Mouse (Mus musculus) myocyte (in vitro differentiated cells): ENCODE data around the gene Fgd3. TPM values are rescaled to one million over a fixed set of nuclear protein-coding genes. Genes with fewer than 3 reads are reported as not detected.

Experiments
- H3K27me3 ChIP-seq: one replicate; pipeline ENCODE4 v1.6.1; 2011; ENCODE audit not compliant: control insufficient read depth, insufficient read depth, insufficient read length
- H3K36me3 ChIP-seq: one replicate; pipeline ENCODE4 v1.6.1; 2011; ENCODE audit not compliant: control insufficient read depth, insufficient read depth
- H3K4me2 ChIP-seq: one replicate; pipeline ENCODE4 v1.6.1; 2011; ENCODE audit warnings: low read depth, control low read depth
- H3K4me3 ChIP-seq: one replicate; pipeline ENCODE4 v1.5.1; 2011; ENCODE audit warnings: mild to moderate bottlenecking, control low read depth, moderate library complexity
- H3K79me2 ChIP-seq: one replicate; pipeline ENCODE4 v1.6.1; 2011; ENCODE audit not compliant: control insufficient read depth, insufficient read depth
- H3ac ChIP-seq: one replicate; pipeline ENCODE4 v1.6.1; 2011; ENCODE audit not compliant: control insufficient read depth, insufficient read length
- CEBPB ChIP-seq: IDR thresholded peaks from 2 replicates; pipeline ENCODE4 v1.6.1; 2011; ENCODE audit warnings: mild to moderate bottlenecking, moderate library complexity; ENCODE audit not compliant: poor library complexity, insufficient read depth, severe bottlenecking
- E2F4 ChIP-seq: IDR thresholded peaks from one replicate; pipeline ENCODE4 v1.6.1; 2011; ENCODE audit warnings: mild to moderate bottlenecking, control low read depth, moderate library complexity; ENCODE audit not compliant: insufficient read depth
- MAX ChIP-seq: IDR thresholded peaks from one replicate; pipeline ENCODE4 v1.6.1; 2011; ENCODE audit warnings: low read depth, mild to moderate bottlenecking, control low read depth
- MYOD1 ChIP-seq, 3 experiments: IDR thresholded peaks; one replicate each; pipeline ENCODE4 v1.6.1; 2011; ENCODE audit warnings: control low read depth in 2 of 3, low read depth in 2 of 3, mild to moderate bottlenecking in 2 of 3, moderate library complexity in 1 of 3; ENCODE audit not compliant: insufficient read length in 2 of 3, control insufficient read depth in 1 of 3
- MYOG ChIP-seq, 3 experiments: IDR thresholded peaks; one replicate each; pipeline ENCODE4 v1.6.1; 2011; ENCODE audit warnings: control low read depth in 2 of 3, low read depth in 2 of 3, mild to moderate bottlenecking in 2 of 3; ENCODE audit not compliant: insufficient read length in 2 of 3, control insufficient read depth in 1 of 3, insufficient read depth in 1 of 3
- POLR2A ChIP-seq: IDR thresholded peaks from one replicate; pipeline ENCODE4 v1.6.1; 2011; ENCODE audit warnings: low read depth, mild to moderate bottlenecking, control low read depth, moderate library complexity; ENCODE audit not compliant: insufficient read length
- POLR2AphosphoS2 ChIP-seq: IDR thresholded peaks from one replicate; pipeline ENCODE4 v1.6.1; 2011; ENCODE audit warnings: low read depth, control low read depth; ENCODE audit not compliant: insufficient read length
- REST ChIP-seq: IDR thresholded peaks from one replicate; pipeline ENCODE4 v1.6.1; 2011; ENCODE audit warnings: mild to moderate bottlenecking, control low read depth, moderate library complexity; ENCODE audit not compliant: insufficient read depth, insufficient read length
- SRF ChIP-seq: IDR thresholded peaks from one replicate; pipeline ENCODE4 v1.6.1; 2011; ENCODE audit warnings: low read depth; ENCODE audit not compliant: control insufficient read depth, insufficient read length
- TCF12 ChIP-seq: IDR thresholded peaks from one replicate; pipeline ENCODE4 v1.6.1; 2011; ENCODE audit warnings: mild to moderate bottlenecking, control low read depth; ENCODE audit not compliant: poor library complexity, insufficient read depth, severe bottlenecking
- TCF3 ChIP-seq: IDR thresholded peaks from one replicate; pipeline ENCODE4 v1.6.1; 2011; ENCODE audit warnings: low read depth, control low read depth; ENCODE audit not compliant: insufficient read length
- USF1 ChIP-seq: IDR thresholded peaks from one replicate; pipeline ENCODE4 v1.6.1; 2011; ENCODE audit warnings: low read depth, mild to moderate bottlenecking, control low read depth, moderate library complexity
- polyA plus RNA-seq: library from polyadenylated mRNA; unstranded; fragments of >200 nt; fragmentation: generic; extraction: Trizol; gene quantifications from one replicate; pipeline ENCODE4 v1.2.1, GENCODE M21; 2012; ENCODE audit warnings: missing spikeins

The Fgd3 gene
- polyA plus RNA-seq, 1 experiment: 15.5 TPM

- no peaks in the 10 kb centered on the region for H3K36me3 ChIP-seq
- TF ChIP-seq POLR2AphosphoS2 (peak; percentile 55), MYOG (IDR thresholded peaks at IDR 0.05; ENCODE audit: control insufficient read depth in 1 of 3, insufficient read depth in 1 of 3, insufficient read length in 2 of 3, low read depth in 2 of 3) (peak in 1 of 3 experiments; percentile 13), POLR2A (peak; percentile 64), CEBPB (peak; percentile 24; the same call in 1 of the 2 replicates), E2F4 (no peak)
- H3K27me3 ChIP-seq: no peaks in the 10 kb centered on the region
- H3ac ChIP-seq: peak overlapping the region; percentile 69
- peak overlapping the region; percentile 93 for H3K4me2 ChIP-seq
- peak overlapping the region; percentile 94 for H3K4me3 ChIP-seq
- peaks cover 64% of the 10 kb centered on the region for H3K79me2 ChIP-seq
These were observed 22.0 kb upstream of the Fgd3 start for GRCm38 (mm10) chr13:49341831-49342722.

GRCm38 (mm10) chr13:49341012-49341830 lies 21.1 kb upstream of the Fgd3 start, which contains the start of gene Bicd2:
TSS of gene Bicd2 (plus strand) at chr13:49341585.
- H3K36me3 ChIP-seq: no peaks in the 10 kb centered on the region
- H3K4me2 ChIP-seq: peak within 1 kb of the TSS; percentile 94
- H3K27me3 ChIP-seq: no peaks in the 10 kb centered on the region
- peak within 1 kb of the TSS; percentile 69 for H3ac ChIP-seq
- no peak for TF ChIP-seq MAX
- TF ChIP-seq MYOD1 (IDR thresholded peaks at IDR 0.05; ENCODE audit: control insufficient read depth in 1 of 3, insufficient read length in 2 of 3, low read depth in 2 of 3): peak in 1 of 3 experiments; percentile 6
- TF ChIP-seq MYOG (IDR thresholded peaks at IDR 0.05; ENCODE audit: control insufficient read depth in 1 of 3, insufficient read depth in 1 of 3, insufficient read length in 2 of 3, low read depth in 2 of 3): no peak
- no peak for TF ChIP-seq CEBPB
- TF ChIP-seq SRF: peak; percentile 5
- TF ChIP-seq TCF12: no peak
- TF ChIP-seq REST: peak; percentile 7
- TF ChIP-seq POLR2A: peak; percentile 86
- peak; percentile 79 for TF ChIP-seq E2F4
- TF ChIP-seq POLR2AphosphoS2: peak; percentile 73
- no peak for TF ChIP-seq TCF3
- no peak for TF ChIP-seq USF1
- H3K4me3 ChIP-seq: peak within 1 kb of the TSS; percentile 94
- H3K79me2 ChIP-seq: peaks cover 56% of the 10 kb centered on the region

GRCm38 (mm10) chr13:49338893-49339546 lies 18.9 kb upstream of the Fgd3 start:
- Histone ChIP-seq H3K79me2 (peaks cover 34% of the 10 kb centered on the region), H3K4me2 (no peak overlapping the region), H3K27me3 (no peaks in the 10 kb centered on the region), H3K36me3 (no peaks in the 10 kb centered on the region), H3K4me3 (no peak overlapping the region), H3ac (no peak overlapping the region)
- no peak for TF ChIP-seq MAX
- no peak for TF ChIP-seq E2F4
- TF ChIP-seq REST: no peak
- no peak for TF ChIP-seq MYOG (IDR thresholded peaks at IDR 0.05; ENCODE audit: control insufficient read depth in 1 of 3, insufficient read depth in 1 of 3, insufficient read length in 2 of 3, low read depth in 2 of 3)
- TF ChIP-seq TCF3: no peak
- TF ChIP-seq POLR2AphosphoS2: no peak
- TF ChIP-seq CEBPB: no peak
- TF ChIP-seq USF1: no peak
- TF ChIP-seq SRF: no peak

DNA sequence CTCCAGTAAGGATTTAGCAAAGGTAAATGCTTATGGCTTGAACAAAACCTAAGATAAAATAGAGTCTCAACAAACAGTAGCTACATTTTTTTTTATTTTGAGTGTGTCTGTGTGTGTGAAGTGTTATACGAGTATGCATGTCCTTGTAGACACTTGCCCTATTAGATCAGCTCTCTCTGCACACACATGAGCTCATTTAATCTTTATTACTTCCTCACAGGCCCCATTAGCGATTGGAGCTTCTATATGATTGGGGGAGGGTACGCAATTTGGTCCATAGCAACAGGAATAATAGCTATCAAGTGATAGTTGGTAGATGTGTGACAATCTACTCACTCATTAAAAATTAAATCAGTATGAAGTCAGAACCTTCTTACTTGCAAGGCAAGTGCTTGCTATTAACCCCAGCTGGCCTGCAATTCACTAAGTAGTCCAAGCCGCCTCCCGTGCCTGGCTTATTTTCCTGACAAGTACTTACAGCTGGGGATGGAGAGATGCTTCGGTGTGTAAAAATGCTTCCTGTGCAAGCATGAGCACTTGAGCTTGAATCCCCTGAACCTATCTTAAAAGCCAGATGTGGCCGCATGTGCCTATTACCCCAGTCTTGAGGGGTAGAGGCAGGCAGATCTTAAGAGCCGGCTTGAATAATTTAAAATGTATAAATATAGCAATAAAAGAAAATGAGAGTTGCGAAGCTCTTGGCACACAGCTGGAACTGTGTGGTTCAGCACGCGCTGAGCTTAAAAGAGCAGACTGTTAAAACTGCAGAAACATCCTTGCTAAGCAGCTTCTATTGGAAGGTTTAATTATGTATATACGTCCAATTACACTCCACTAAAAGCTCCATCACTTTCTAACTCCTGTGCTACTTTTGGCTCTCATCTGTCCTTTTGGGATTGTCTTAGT lies 15.2 kb upstream of the Fgd3 start:
- H3K4me2 ChIP-seq: no peak overlapping the region
- no peaks in the 10 kb centered on the region for H3K36me3 ChIP-seq
- H3K4me3 ChIP-seq: no peak overlapping the region
- peaks cover 5% of the 10 kb centered on the region for H3K79me2 ChIP-seq
- H3ac ChIP-seq: no peak overlapping the region
- H3K27me3 ChIP-seq: no peaks in the 10 kb centered on the region
- TF ChIP-seq MYOG (IDR thresholded peaks at IDR 0.05; ENCODE audit: control insufficient read depth in 1 of 3, insufficient read depth in 1 of 3, insufficient read length in 2 of 3, low read depth in 2 of 3) (no peak), REST (no peak), TCF3 (no peak), USF1 (no peak), MAX (no peak), CEBPB (no peak), SRF (no peak), POLR2AphosphoS2 (no peak), MYOD1 (IDR thresholded peaks at IDR 0.05; ENCODE audit: control insufficient read depth in 1 of 3, insufficient read length in 2 of 3, low read depth in 2 of 3) (no peak), TCF12 (no peak), POLR2A (no peak), E2F4 (no peak)
